Mouse (Mus musculus) cortical plate, adult 2 months (tissue): Measurements from ENCODE around the gene Rab17.

ENCODE experiments used
- CTCF ChIP-seq: fragments of 200-500 bp; IDR thresholded peaks from 2 replicates; pipeline ENCODE4 v1.5.1; 2011; ENCODE audit warnings: mild to moderate bottlenecking, control low read depth, low read length; ENCODE audit not compliant: insufficient read depth; ENCODE audit errors: extremely low read depth
- POLR2A ChIP-seq: fragments of 200-500 bp; IDR thresholded peaks from 2 replicates; pipeline ENCODE4 v1.6.1; 2011; ENCODE audit warnings: mild to moderate bottlenecking, low read length, control low read depth; ENCODE audit not compliant: insufficient read depth; ENCODE audit errors: extremely low read depth

GRCm38 (mm10) chr1:91013803-91014202 lies 44.3 kb upstream of the Rab17 start:
- TF ChIP-seq POLR2A (no peak), CTCF (no peak)
